Mouse (Mus musculus) embryonic fibroblast, embryonic 13.5 days (primary cell): Measurements from ENCODE around the gene Dcaf10.

ENCODE experiments used
- CTCF ChIP-seq: IDR thresholded peaks from 2 replicates; pipeline ENCODE4 v1.5.1; 2011; ENCODE audit warnings: mild to moderate bottlenecking, control low read depth, low read length, moderate library complexity, borderline replicate concordance; ENCODE audit not compliant: insufficient read depth
- POLR2A ChIP-seq: IDR thresholded peaks from 2 replicates; pipeline ENCODE4 v1.6.1; 2011; ENCODE audit warnings: low read depth, mild to moderate bottlenecking, control low read depth, low read length, moderate library complexity

DNA sequence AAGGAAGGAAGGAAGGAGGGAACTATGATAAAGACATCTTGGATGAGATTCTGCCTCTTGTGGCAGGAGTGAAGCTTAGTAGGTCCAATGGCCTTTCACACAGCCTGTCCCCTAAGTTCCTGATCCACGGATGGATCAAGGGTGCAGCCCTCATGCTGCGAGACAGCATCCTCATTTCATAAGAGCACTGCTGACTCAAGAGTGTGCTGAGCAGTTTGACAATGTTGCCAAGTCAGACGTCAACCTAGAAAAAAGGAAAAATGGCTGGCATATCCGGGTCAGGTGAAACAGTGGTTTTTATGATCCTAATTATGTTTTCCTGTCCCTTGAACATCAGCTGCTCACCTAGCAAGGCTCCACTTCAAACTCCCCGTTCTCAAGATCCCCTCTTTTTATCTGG is 51.8 kb downstream of the Dcaf10 start:
- TF ChIP-seq CTCF = no peak
- no peak for TF ChIP-seq POLR2A
